Mouse (Mus musculus) urinary bladder, postnatal 14 days (tissue): ENCODE measurements around the gene Gmds.

Source experiments
- DNase-seq: peaks from one replicate; pipeline ENCODE4 v3.0.0; 2021; ENCODE audit warnings: low spot score

Gene Gmds

DNA sequence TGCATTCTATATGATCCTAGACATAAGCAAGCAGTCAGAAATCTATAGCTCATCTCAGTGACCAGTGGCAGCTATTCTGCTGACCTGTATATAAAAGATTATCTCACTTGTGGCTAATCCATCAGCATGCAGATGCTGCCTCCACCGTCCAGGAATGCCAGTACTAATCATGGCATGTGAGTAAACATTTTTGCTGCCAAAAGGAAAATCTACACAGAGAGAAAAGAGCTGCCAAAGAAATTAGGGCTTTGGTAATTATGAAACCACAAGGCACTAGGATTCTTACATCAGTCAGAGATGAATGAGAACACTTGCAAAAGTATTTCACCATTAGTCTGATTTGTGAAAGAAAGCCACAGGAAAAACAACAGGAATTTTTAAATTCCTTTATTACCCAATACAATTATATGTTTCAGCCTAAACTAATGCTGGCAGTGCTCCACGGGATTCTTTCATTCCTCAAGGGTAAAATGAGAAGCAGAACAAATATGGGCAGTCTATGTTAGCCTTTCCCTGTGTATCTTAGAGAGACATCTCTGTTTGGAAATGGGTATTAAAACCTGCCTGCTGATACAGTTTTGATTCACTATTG, 71.3 kb downstream of the Gmds start:
- no peak for DNase-seq

DNA sequence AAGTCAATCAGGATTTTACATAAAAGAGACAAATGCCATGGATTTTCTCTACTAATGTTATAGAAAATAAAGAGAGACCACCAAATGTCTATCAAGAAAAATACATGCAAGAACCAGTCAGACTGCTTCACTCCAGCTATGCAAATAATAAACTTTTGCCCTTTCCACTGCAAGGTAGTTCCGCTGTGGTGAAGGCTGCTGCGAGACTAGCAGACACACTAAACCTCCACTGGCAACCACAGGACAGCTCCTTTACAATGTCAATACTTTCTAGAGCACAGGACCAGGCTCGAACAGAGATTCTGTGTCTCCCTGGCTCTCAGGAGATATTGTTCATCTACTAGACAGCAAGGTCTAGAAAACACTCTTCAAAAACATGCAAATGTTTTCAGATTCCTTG, 71.8 kb downstream of the Gmds start:
- no peak for DNase-seq

DNA sequence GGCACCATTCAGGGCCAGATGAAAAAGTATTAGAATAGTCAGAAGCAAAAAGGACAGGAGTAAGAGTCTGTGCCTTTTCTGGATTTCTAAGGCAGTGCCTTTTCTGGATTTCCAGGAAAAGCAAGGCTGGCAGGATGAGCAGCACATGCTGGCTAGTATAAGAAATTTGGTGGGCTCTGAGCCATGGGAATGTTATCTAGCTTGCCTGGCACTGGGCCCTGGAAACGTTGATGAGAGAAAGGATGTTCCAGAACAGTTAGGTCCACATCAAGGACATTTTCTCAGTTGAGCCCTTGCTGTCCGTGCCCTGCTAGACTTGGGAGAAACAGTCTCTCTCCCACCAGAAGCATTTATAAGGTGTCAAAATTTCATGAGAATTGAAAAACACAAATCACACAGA, 82.4 kb downstream of the Gmds start:
- DNase-seq, result peak; percentile 11

DNA sequence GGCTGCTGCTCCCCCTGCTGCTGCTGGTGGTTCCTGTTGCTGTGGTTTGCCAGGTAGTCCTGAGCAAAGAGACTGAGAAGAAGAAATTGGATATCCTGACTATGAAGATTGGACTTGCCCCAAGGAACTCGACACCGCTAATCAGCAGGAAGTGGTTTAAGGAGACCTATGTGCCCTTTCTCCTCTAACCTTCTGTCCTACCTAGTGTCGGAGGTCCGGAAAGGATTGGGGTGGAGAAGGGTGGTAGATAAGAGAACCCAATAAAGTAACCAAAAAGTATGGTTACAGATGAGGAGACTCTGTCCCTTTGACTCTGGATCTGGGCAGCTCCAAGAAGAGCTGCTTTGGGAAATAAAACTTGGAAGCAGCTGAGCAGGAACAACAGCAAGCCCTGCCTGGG, 86.3 kb downstream of the Gmds start:
- DNase-seq, result no peak

DNA sequence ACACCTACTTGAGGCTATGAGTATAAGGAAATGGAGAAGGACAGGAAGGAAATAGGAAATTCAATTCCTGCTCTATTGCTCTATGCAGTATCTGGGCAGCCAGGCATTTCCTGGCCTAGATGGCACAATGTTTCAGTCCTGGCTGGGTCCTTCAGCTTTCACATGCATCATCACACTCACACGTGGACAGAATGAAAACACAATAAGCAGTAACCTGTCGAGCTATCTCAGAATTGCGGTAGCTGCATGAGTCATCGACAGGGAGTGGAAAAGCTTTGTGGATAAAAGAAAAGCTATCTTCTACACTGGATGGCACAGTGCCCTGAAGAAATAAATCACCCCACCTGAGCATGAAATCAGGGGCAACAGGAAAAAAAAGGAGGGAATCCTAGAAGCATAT, 96.3 kb downstream of the Gmds start:
- peak; percentile 56 for DNase-seq

DNA sequence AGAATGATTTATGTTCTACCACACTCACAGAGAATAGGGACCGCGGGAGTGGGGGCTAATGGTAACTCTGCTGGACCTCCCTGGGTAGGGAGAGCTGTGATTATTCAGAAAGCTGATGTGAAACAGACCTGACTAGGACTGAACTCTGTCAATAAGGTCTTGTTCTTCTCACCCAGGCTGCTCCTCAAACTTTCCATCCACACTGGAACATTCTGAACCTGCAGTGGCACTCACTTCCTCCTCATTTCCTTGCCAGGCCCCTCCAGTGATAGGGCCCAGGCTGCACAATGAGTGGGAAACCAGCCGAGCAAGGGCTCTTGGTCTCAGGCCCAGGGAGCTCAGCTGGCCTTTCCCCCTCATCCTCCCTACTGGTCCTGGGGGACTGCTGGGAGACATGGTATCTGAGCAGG, 102.3 kb downstream of the Gmds start:
- peak; percentile 26 for DNase-seq

DNA sequence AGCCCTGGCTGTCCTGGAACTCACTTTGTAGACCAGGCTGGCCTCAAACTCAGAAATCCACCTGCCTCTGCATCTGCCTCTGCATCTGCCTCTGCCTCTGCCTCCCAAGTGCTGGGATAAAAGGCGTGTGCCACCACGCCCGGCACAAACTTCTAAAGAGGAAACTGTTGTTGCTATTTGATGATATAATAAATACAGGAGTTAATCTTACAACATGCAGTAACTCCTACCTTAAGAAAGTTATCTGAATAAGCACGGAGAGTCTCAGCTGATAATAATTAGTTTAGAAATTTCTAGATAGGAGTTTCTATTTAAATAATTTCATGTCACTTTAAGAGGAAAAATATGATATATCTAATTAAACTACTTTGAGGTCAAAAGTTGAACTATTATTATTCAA, 103.5 kb downstream of the Gmds start:
- no peak for DNase-seq

DNA sequence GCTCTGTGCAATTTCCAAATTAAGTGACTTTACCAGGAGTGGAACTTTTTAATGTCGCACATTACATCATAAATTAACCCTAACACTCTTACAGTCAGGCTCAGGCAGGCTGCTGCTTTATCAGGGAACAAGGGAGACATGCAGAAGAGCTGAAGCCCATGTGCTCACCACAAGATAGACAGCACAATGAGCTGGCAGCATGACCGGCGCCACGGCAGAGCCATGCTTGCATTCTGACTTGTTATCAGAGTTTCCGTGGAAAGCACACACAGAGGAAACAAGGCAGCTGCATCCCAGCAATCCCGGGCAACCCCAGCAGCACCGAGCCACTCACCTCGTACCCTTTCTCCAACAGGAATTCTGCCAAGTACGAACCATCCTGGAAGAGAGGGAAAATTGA, 104.5 kb downstream of the Gmds start:
- no peak for DNase-seq

DNA sequence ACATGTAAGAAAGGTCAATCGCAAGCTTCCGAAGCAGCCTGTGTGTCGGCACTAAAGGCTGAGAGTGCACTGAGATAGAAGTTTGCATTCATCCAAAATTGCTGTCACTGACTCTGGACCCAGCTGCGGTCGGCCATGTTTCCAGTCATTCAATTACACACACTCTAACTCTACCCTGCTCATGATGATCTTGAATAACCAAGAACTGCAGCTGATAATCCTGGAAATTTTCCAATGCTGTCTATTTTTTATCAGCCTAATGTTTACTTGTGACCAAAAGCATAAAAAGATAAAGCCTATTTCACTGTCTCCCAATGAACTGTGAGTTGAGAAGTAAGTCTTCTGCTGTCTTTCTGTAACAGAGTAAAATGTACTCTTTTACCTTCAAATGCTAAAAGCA, 106.1 kb downstream of the Gmds start:
- DNase-seq, result no peak

DNA sequence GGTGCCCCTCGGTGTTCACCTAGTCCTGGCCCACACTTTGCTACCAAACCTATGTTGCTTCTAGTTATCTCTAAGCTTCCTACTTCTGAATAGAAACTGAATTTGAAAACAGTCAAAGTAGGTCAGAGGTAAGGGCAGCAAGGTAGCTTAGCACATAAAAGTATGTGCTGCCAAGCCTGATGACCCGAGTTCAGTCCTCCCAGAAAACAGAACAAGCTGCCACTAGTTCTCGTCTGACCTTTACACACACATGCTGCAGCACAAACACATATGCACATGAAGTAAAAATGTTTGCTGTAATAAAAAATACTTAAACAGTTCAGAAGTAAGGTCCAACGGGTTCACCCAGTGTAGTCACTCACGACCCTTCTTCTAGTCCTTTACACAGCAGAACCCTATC, 106.6 kb downstream of the Gmds start:
- DNase-seq, result peak; percentile 9

DNA sequence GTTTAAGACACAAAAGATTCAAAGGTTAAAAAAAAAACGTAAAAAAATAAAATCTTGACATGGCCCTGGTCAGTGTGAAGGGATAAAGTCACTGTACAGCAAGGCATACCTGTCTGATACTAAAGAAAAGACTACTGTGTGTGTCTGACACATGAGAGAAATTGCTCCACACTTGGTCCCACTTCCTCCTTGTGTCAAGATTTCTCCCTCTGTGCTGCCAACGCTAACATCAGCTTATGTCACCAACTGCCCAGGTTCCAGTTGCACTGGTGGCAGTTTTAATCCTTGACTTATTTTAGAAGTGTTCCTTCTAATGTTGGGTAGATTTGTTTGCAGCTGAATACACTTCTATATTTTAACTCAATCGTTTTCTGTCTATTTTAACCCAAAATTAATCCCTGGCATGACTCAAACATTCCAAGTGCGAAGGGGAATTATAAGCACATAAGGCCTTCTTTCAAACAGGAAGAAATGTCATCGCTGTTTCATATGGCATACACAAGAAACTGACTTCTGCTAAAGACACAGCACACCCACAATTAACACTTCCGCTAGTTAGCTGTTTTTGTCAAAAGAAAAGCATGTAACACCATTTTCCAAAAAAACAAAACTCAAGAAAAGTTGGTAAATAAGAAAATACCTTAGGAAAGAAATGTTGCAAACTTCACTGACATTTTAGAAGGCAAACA, 110.5 kb downstream of the Gmds start:
- no peak for DNase-seq

DNA sequence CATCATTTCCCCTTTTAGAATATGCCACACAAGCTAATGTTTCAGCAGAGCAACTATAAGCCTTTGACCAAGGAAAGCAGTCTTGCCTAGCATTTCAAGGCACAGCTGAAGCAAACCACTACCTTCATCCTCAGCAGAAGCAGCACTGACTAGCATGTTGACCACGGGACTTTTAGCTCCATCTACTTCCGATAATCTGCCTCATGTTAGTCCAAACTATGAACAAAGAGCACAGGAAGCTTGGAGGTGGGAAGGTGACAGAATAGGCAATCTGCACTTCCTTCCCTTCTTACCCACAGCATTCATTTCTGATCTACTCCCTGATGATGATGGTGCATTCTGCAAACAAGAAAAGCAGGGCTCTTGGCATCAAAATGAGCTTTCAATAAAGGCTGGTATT, 120.9 kb downstream of the Gmds start:
- DNase-seq, result no peak

DNA sequence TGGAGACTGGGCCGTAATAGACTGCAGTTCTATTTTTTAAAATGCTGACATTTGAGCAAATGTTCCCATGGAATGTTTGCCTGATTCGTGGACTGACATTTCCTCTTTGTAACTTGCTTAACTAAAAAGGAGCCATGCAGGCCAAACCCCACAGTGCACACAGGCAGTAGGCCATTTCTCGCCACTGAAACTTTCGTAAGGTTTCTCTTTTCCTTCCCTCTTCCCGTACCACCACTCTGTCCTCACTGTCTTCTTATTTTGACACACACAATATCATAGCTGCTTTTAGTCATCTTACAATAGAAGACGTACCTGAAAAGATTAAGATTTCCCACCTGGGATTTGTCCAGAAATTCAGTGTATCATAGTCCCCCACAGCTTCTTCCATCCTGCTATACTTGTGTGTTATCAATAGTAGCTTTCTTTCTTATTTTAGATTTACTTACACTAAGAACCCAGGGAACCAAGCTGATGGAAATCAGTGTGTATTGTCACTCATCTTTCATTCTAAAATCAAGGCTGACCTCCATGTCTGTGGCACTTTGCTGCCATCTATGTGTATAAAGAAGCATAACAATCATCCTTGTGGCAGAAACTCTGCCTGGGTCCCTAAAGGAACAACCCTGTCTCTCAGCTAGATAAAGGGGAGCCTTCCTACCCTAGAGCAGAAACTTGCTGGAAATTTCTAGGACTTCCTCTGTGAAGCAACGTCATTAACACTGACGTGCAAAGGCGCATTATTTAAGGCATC, 124.7 kb downstream of the Gmds start:
- DNase-seq, result peak; percentile 9

DNA sequence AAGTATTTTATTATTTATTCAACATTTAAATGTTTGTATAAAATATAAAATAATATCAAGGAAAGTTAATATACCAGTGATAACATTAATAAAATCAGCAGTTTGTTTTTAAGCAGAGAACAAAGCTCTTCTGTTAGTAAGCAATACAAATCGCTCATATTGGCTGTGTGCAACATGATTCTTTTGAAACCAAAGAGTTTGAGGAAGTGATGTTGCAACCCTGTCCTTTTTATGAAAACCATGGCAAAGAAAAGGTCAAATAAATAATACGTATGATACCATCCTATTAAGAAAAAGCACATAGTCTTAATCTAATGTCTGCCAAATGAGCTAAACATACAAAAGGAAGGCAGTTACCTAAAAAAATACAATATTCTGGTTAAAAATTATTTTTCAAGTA, 126.4 kb downstream of the Gmds start:
- DNase-seq, result no peak

DNA sequence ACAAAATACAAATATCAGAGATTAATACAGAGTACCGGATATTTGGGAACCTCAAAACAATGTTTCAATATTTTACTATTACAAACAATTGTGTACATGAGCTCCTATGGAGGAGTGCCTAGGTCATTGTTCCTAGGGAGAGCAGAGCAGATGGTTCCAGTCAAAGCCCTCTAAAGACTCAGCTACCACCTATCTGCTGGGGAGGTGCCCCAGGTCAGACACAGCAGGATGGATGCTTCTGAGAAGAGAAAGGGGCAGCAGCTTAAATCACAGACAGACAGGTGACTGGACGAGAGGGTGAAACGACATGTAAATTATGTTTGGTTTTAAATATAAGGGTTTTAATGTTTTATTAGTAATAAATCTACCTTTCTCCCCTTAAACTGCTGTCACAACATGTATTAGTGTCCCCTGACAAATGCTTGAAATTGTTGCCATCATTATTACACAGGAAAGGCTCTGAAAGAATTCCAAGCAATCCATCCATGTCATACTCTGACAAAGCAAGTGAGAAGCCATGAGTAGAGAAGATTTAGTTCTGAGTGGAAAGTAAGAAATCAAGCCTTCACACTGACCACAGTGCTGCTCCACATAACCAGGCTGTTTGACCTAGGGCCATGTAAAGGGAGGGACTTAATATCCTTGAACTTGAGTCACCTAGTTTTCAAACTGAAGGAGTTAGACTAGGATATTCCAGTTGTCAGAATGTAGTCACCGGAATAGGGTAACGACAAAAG, 131.2 kb downstream of the Gmds start:
- no peak for DNase-seq

DNA sequence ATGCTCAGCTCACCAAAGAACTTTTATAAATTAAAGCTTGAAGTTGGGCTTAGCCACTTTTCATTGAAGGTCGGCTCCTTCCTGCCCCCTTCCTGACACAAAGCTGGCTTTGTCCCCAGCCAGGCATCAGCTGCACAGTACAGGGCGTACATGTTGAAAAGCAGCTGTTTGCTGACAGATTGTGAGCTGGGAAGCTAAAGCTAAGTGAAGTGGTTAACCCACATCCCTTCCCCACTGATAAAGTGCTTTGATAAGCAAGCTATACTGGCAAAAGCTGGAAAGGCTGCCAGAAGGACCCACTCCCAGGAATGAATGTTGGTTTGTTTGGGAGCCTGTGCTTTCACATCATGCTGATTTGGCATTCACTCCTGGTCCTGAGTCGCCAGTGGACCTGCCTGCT, 158.6 kb downstream of the Gmds start:
- no peak for DNase-seq

DNA sequence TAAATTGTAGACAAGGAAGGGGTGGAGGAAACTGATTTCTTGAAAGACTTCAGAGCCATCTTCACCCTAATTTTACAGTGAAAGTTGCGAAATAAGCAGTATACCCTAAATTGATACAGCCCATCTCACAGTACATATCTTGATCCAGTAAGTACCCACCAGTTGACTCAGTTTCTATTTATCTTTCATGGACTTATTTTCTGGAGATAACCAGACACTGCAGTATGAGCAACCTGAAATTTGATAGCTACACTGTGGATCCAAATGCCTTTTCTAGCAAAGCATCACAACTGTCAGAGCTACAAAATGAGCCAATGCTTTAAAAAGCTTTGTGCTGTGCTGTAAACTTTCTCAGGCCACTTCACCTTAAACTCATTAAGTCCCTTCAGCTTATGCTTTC, 159.9 kb downstream of the Gmds start:
- no peak for DNase-seq

DNA sequence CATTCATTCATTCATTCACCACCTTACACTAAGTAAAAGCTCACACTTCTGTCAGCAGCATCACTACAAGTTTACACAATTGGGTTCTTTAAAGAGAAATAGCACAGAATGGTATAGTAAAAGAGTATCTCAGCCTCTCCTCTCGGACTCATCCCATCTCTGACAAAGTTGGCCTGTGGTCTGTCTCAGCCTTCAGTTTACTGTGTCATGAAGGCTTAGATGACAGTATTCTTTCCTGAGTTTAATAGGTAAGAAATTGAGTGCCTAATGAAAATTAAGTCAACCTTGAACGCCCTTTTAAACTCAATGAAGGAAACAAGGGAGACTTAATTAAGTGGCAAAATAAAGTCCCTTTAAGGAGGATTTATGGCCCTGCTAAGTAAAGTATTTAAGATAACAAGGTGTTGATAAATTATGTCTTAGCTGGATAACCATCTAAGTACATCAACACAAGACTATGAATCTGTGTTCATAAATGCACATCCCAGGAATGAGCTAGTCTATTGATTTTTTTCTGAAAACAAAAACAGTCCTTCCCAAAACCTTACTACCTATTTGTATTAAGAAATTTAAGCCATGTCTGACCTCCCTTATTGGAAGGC, 160.6 kb downstream of the Gmds start:
- no peak for DNase-seq

DNA sequence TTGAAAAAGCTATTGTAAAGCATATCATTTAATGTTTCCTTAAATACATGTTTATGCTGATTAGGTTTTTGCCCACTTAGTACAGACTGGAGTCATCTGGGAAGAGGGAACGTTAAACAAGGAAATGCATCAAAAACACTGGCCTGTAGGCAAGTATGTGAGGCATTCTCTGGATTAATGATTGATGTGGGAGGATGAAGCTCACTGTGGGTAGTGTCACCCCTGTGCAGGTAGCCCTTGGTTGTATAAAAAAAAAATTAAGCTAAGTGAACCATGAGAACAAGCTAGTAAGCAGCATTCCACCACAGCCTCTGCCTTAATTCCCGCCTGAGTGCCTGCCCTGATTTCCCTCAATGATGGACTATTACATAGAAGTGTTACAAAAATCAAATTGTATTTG, 163.5 kb downstream of the Gmds start:
- no peak for DNase-seq

DNA sequence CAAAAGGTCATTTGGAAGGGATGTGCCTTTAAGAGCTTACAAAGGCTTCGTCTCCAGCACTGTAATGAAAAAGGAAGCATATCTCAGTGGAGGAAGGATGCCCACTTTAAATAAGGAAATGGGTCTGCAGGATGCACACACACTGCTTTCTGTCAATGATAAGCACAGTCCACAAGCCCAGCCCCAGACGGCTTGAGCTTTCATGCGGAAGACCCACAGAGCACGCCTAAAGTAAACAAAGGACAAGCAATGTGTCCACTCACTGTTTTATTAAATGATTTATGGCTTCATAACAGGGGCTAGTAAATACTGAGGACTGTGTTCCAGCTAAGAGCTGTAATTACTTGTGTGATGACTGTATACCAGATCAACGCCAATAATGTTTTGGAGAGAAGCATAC, 169.4 kb downstream of the Gmds start:
- peak; percentile 36 for DNase-seq

DNA sequence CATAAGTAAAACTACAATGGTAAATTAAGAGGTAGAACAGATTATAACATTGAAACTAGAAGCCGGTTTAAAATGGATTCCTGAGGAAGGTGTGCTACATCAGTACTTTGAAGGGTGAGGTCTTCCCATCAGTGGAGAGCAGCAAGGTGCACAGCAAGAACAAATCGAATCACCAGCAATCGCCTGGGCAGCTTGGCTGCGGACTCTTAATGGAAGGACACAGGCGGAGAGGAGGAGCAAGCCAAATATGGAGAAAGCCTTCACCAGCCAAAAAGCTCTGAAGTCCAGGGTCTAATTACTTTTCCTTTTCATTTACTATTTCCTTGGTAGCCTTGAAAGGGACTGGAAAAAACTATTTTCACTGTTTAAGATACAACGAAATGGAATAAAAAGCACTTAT, 170.7 kb downstream of the Gmds start:
- DNase-seq, result no peak

DNA sequence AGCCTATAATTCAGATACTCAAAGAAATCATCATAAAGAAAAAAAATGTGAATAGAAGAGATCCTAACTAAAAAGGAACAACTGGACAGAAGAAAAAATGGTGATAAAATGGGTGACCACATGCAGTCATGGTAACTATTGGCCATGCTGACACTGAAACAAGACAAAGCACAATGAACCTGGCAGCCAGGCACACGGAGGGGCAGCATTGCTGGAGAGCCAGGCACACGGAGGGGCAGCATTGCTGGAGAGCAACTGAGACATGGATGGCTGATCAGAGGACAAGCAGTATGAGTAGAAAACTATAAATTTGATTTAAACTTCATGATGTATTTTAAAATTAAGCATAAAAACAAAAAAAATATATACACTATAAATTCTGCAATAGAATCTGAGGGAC, 173.0 kb downstream of the Gmds start:
- no peak for DNase-seq

DNA sequence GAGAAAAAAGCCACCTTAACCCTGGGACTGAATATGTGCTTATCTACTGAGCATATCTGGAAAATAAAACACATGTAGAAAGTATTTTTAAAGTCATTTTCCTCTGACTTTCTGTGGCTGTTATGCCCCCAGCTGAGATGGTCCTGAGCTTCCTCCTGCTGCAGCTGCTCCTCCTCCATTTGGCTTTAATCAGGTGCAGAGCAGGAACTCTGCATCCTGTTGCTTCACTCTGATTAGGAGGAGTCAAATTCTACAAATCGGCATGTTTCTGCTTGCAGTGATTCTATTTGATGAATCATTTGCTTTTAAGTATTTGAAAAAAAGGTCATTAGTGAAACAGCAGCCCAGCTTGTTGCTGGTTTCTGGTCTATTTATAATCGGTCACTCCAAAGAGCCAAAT, 177.0 kb downstream of the Gmds start:
- no peak for DNase-seq
